Mouse (Mus musculus): ENCODE measurements around the gene Map3k9.

DNA sequence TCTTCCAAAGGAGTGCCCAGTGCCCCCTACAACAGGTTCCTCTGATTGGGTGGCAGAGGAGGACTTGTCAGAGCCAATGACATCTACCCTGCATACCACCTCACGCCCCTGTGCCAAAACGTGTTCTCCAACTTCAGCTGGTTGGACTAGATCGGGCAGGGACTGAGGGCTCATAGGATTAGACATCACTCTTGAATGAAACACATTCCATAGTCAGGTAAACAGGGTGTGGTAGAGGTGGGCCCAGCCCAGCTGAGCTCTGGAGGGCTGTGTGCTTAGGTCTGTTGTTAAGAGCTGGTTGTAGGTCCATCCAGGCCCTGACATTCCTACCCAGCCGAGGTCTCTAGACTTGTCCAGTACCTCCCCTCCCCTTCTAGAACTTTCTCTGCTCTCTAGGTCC, 68.4 kb downstream of the Map3k9 start:
- TF ChIP-seq POLR2A (IDR thresholded peaks at IDR 0.05; ENCODE audit: borderline replicate concordance, extremely low read depth, low read depth, low read length) = no peak
- TF ChIP-seq CTCF (IDR thresholded peaks at IDR 0.05; ENCODE audit: insufficient read depth, low read length) = no peak

Data from lung, adult 2 months (tissue).